Mouse (Mus musculus) hindbrain, embryonic 14.5 days (tissue): ENCODE data around the gene Pnrc2. TPM values are rescaled to one million over a fixed set of nuclear protein-coding genes. Genes with fewer than 3 reads are reported as not detected.

Experiments
- ATAC-seq: fragments of 200-750 bp; cut with Nextera tagmentation; 2 replicates; pipeline ENCODE4 v1.8.0; 2017; ENCODE audit warnings: moderate number of reproducible peaks, mild to moderate bottlenecking, moderate TSS enrichment, moderate library complexity; ENCODE audit not compliant: low FRiP score
- DNase-seq: peaks from one replicate; pipeline ENCODE4 v3.0.0-alpha.2; 2015; ENCODE audit warnings: low spot score
- H3K27ac ChIP-seq: fragments of 300-500 bp; sonication (generic); 2 replicates; pipeline ENCODE4 v1.5.1; 2014; ENCODE audit warnings: mild to moderate bottlenecking, moderate library complexity
- H3K27me3 ChIP-seq: fragments of 300-500 bp; sonication (generic); 2 replicates; pipeline ENCODE4 v1.6.1; 2014; ENCODE audit warnings: mild to moderate bottlenecking, low read length, mixed read lengths; ENCODE audit not compliant: control insufficient read depth, insufficient read depth
- H3K36me3 ChIP-seq: fragments of 300-500 bp; sonication (generic); replicated peaks from 2 replicates; pipeline ENCODE4 v1.6.1; 2014; ENCODE audit not compliant: control insufficient read depth, insufficient read depth
- H3K4me1 ChIP-seq: fragments of 300-500 bp; sonication (generic); replicated peaks from 2 replicates; pipeline ENCODE4 v1.6.1; 2014; ENCODE audit warnings: antibody characterized with exemption, low read length, mixed read lengths; ENCODE audit not compliant: control insufficient read depth, insufficient read depth
- H3K4me2 ChIP-seq: fragments of 300-500 bp; sonication (generic); replicated peaks from 2 replicates; pipeline ENCODE4 v1.6.1; 2014; ENCODE audit warnings: mild to moderate bottlenecking, moderate library complexity
- H3K4me3 ChIP-seq: fragments of 300-500 bp; sonication (generic); replicated peaks from 2 replicates; pipeline ENCODE4 v1.5.1; 2014; ENCODE audit warnings: mild to moderate bottlenecking, low read length
- H3K9ac ChIP-seq: fragments of 300-500 bp; sonication (generic); 2 replicates; pipeline ENCODE4 v1.6.1; 2014
- H3K9me3 ChIP-seq: fragments of 300-500 bp; sonication (generic); 2 replicates; pipeline ENCODE4 v1.6.1; 2016; ENCODE audit warnings: low read length; ENCODE audit not compliant: control insufficient read depth
- WGBS: fragments of 180-500 bp; shearing (Covaris S2); extraction: QIAGEN DNeasy Blood & Tissue Kit; methylation state at CpG from one replicate; pipeline ENCODE4 v1.1.7; 2014; 5-methylcytosine and 5-hydroxymethylcytosine counted together
- polyA plus RNA-seq: library from polyadenylated mRNA; unstranded; fragments of >200 nt; fragmentation: Nextera tagmentation; extraction: Ambion mirVana; gene quantifications from 2 replicates; pipeline ENCODE4 v1.2.1, GENCODE M21; 2014

The Pnrc2 gene
- polyA plus RNA-seq, 1 experiment from 2014 or later = 95.0 TPM

DNA sequence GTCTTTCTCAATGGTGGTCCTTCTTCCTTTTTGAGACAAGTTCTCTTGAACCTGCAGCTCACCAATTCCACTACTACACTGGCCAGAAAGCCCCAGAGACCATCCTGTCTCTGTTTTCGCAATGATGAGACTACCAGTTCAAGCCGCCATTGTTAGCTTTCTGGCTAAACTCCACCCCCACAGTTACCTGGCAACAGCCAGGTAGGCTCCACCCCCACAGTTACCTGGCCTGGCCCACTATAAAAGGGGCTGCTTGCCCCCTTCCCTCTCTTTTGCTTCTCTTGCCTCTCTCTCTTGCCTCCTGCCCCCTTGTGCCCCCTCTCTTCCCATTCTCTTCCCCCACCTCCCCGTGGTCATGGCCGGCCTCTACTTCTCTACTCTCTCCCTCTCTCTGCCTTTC is 51.9 kb downstream of the Pnrc2 start:
- Histone ChIP-seq H3K9me3 (no peaks in the 10 kb centered on the region), H3K4me1 (no peaks in the 10 kb centered on the region), H3K9ac (no peak overlapping the region), H3K4me3 (no peak overlapping the region), H3K4me2 (no peak overlapping the region), H3K36me3 (no peaks in the 10 kb centered on the region), H3K27ac (no peak overlapping the region), H3K27me3 (no peaks in the 10 kb centered on the region)
- ATAC-seq (no peak), DNase-seq (no peak)
- 96% methylated on average over 4 of the region's 4 CpGs for WGBS

Other genes starting within 250 kb of the Pnrc2 start
- 0.25 and 0.54 TPM in 2 replicates for gene Ifnlr1, start 187.6 kb downstream of the Pnrc2 start, polyA plus RNA-seq
- not detected in 2 replicates for gene Il22ra1, start 145.7 kb downstream of the Pnrc2 start, polyA plus RNA-seq
- 0.09 TPM in 1 of 2 replicates, not detected in the other for gene Myom3, start 114.1 kb downstream of the Pnrc2 start, polyA plus RNA-seq
- 200 and 208 TPM in 2 replicates for gene Srsf10, start 18.1 kb downstream of the Pnrc2 start, polyA plus RNA-seq
- 0.13 and 0.17 TPM in 2 replicates for gene Cnr2, start 21.5 kb upstream of the Pnrc2 start, polyA plus RNA-seq
- 68.8 and 72.0 TPM in 2 replicates for gene Fuca1, start 46.9 kb upstream of the Pnrc2 start, polyA plus RNA-seq
- gene Hmgcl, start 72.6 kb upstream of the Pnrc2 start, polyA plus RNA-seq = 60.3 and 63.3 TPM in 2 replicates
- 41.9 and 42.9 TPM in 2 replicates for gene Gale, start 89.9 kb upstream of the Pnrc2 start, polyA plus RNA-seq
- gene Lypla2, start 98.8 kb upstream of the Pnrc2 start, polyA plus RNA-seq = 183 and 191 TPM in 2 replicates
- gene Pithd1, start 113.4 kb upstream of the Pnrc2 start, polyA plus RNA-seq = 60.7 and 65.5 TPM in 2 replicates
- gene Eloa, start 147.9 kb upstream of the Pnrc2 start, polyA plus RNA-seq = 31.1 and 33.3 TPM in 2 replicates
- 264 and 303 TPM in 2 replicates for gene Rpl11, start 179.6 kb upstream of the Pnrc2 start, polyA plus RNA-seq